Mouse (Mus musculus) olfactory bulb, adult 2 months (tissue): ENCODE results near the gene 4930572O03Rik.
"Not testable (repeated sequence)": the region's sequence is repeated elsewhere in the genome, so short reads cannot be mapped to it uniquely, and the experiment has no call there.

Experiments
- CTCF ChIP-seq: fragments of 200-500 bp; IDR thresholded peaks from 2 replicates; pipeline ENCODE4 v1.5.1; 2012; ENCODE audit warnings: low read depth, mild to moderate bottlenecking, low read length, moderate library complexity; ENCODE audit not compliant: insufficient read depth
- POLR2A ChIP-seq: fragments of 200-500 bp; IDR thresholded peaks from 2 replicates; pipeline ENCODE4 v1.6.1; 2012; ENCODE audit warnings: mild to moderate bottlenecking, low read depth, low read length, moderate library complexity; ENCODE audit not compliant: insufficient read depth

DNA sequence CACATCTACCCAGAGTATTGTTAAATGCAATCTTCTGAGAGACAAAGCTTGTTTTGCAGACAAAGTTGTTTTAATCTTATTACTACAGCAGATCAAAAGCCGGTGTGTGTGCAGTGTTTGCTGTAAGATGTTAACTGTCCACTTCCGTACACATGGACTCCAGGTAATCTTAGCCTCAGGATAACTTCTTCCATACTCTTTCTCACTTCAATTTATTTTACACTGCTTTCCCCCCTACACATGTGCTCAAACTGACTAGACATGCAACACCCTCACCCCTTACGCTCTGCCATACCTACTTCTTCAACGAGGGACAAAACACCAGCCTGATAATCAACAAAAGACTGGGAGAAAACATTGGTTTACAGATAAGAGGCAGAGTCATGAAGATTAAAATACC, 34.0 kb upstream of the 4930572O03Rik start:
- TF ChIP-seq CTCF, POLR2A: not testable (repeated sequence)
